Mouse (Mus musculus): ENCODE data around the gene Epas1. TPM values are rescaled to one million over a fixed set of nuclear protein-coding genes. Genes with fewer than 3 reads are reported as not detected.

The Epas1 gene
- polyA plus RNA-seq, 1 experiment from 2014 or later = 4.2 TPM

- H3K9ac ChIP-seq (replicated peaks; ENCODE audit: low read depth, low read length) = no peak overlapping the region
- H3K4me1 ChIP-seq (replicated peaks; ENCODE audit: control insufficient read depth, insufficient read depth, low read length) = peaks cover 8% of the 10 kb centered on the region
- no peak overlapping the region for H3K4me2 ChIP-seq (ENCODE audit: low read length)
- no peak overlapping the region for H3K27ac ChIP-seq (ENCODE audit: low read length)
- no peaks in the 10 kb centered on the region for H3K27me3 ChIP-seq (replicated peaks; ENCODE audit: control insufficient read depth, insufficient read depth, low read length)
- H3K36me3 ChIP-seq (ENCODE audit: control insufficient read depth, insufficient read depth) = no peaks in the 10 kb centered on the region
- no peaks in the 10 kb centered on the region for H3K9me3 ChIP-seq (ENCODE audit: control insufficient read depth, low read length)
- ATAC-seq = no peak
- H3K4me3 ChIP-seq (replicated peaks; ENCODE audit: low read length) = no peak overlapping the region
- 95% methylated on average over 13 of the region's 13 CpGs for WGBS
Measured at GRCm38 (mm10) chr17:86797031-86797430, 43.5 kb downstream of the Epas1 start.

GRCm38 (mm10) chr17:86798460-86798859 is 45.0 kb downstream of the Epas1 start:
- H3K4me1 ChIP-seq (replicated peaks; ENCODE audit: control insufficient read depth, insufficient read depth, low read length) = peaks cover 11% of the 10 kb centered on the region
- no peaks in the 10 kb centered on the region for H3K27me3 ChIP-seq (replicated peaks; ENCODE audit: control insufficient read depth, insufficient read depth, low read length)
- H3K9ac ChIP-seq (replicated peaks; ENCODE audit: low read depth, low read length) = no peak overlapping the region
- H3K4me3 ChIP-seq (replicated peaks; ENCODE audit: low read length) = no peak overlapping the region
- no peak overlapping the region for H3K4me2 ChIP-seq (ENCODE audit: low read length)
- WGBS = 59% methylated on average over 8 of the region's 8 CpGs
- no peak for ATAC-seq
- H3K36me3 ChIP-seq (ENCODE audit: control insufficient read depth, insufficient read depth) = no peaks in the 10 kb centered on the region
- no peak overlapping the region for H3K27ac ChIP-seq (ENCODE audit: low read length)
- no peaks in the 10 kb centered on the region for H3K9me3 ChIP-seq (ENCODE audit: control insufficient read depth, low read length)

GRCm38 (mm10) chr17:86798951-86799350 is 45.5 kb downstream of the Epas1 start:
- Histone ChIP-seq H3K27me3 (replicated peaks; ENCODE audit: control insufficient read depth, insufficient read depth, low read length) (no peaks in the 10 kb centered on the region), H3K4me3 (replicated peaks; ENCODE audit: low read length) (no peak overlapping the region), H3K4me2 (ENCODE audit: low read length) (no peak overlapping the region), H3K9ac (replicated peaks; ENCODE audit: low read depth, low read length) (no peak overlapping the region), H3K4me1 (replicated peaks; ENCODE audit: control insufficient read depth, insufficient read depth, low read length) (peaks cover 11% of the 10 kb centered on the region), H3K9me3 (ENCODE audit: control insufficient read depth, low read length) (no peaks in the 10 kb centered on the region), H3K27ac (ENCODE audit: low read length) (no peak overlapping the region), H3K36me3 (ENCODE audit: control insufficient read depth, insufficient read depth) (no peaks in the 10 kb centered on the region)
- 86% methylated on average over 11 of the region's 11 CpGs for WGBS
- ATAC-seq = no peak

GRCm38 (mm10) chr17:86800535-86800934 is 47.0 kb downstream of the Epas1 start:
- H3K9ac ChIP-seq (replicated peaks; ENCODE audit: low read depth, low read length) = no peak overlapping the region
- no peak overlapping the region for H3K4me2 ChIP-seq (ENCODE audit: low read length)

GRCm38 (mm10) chr17:86801213-86801815 is 47.8 kb downstream of the Epas1 start:
- 63% methylated on average over 11 of the region's 11 CpGs for WGBS
- Histone ChIP-seq H3K36me3 (ENCODE audit: control insufficient read depth, insufficient read depth) (no peaks in the 10 kb centered on the region), H3K9me3 (ENCODE audit: control insufficient read depth, low read length) (no peaks in the 10 kb centered on the region), H3K4me1 (replicated peaks; ENCODE audit: control insufficient read depth, insufficient read depth, low read length) (peaks cover 11% of the 10 kb centered on the region), H3K4me2 (ENCODE audit: low read length) (no peak overlapping the region), H3K27ac (ENCODE audit: low read length) (peak overlapping the region; percentile 45; the same call in 1 of the 2 replicates), H3K4me3 (replicated peaks; ENCODE audit: low read length) (no peak overlapping the region), H3K9ac (replicated peaks; ENCODE audit: low read depth, low read length) (no peak overlapping the region), H3K27me3 (replicated peaks; ENCODE audit: control insufficient read depth, insufficient read depth, low read length) (no peaks in the 10 kb centered on the region)
- ATAC-seq = no peak

More at GRCm38 (mm10) chr17:86800535-86800934, 47.0 kb downstream of the Epas1 start:
- Histone ChIP-seq H3K36me3 (ENCODE audit: control insufficient read depth, insufficient read depth) (no peaks in the 10 kb centered on the region), H3K4me1 (replicated peaks; ENCODE audit: control insufficient read depth, insufficient read depth, low read length) (peaks cover 11% of the 10 kb centered on the region), H3K9me3 (ENCODE audit: control insufficient read depth, low read length) (no peaks in the 10 kb centered on the region), H3K27me3 (replicated peaks; ENCODE audit: control insufficient read depth, insufficient read depth, low read length) (no peaks in the 10 kb centered on the region), H3K27ac (ENCODE audit: low read length) (no peak overlapping the region), H3K4me3 (replicated peaks; ENCODE audit: low read length) (no peak overlapping the region)
- 79% methylated on average over 12 of the region's 12 CpGs for WGBS
- ATAC-seq = no peak

GRCm38 (mm10) chr17:86801876-86802275 is 48.4 kb downstream of the Epas1 start:
- no peak for ATAC-seq
- no peaks in the 10 kb centered on the region for H3K27me3 ChIP-seq (replicated peaks; ENCODE audit: control insufficient read depth, insufficient read depth, low read length)
- peaks cover 11% of the 10 kb centered on the region for H3K4me1 ChIP-seq (replicated peaks; ENCODE audit: control insufficient read depth, insufficient read depth, low read length)
- H3K9ac ChIP-seq (replicated peaks; ENCODE audit: low read depth, low read length) = no peak overlapping the region
- no peaks in the 10 kb centered on the region for H3K36me3 ChIP-seq (ENCODE audit: control insufficient read depth, insufficient read depth)
- 67% methylated on average over 9 of the region's 9 CpGs for WGBS
- peak overlapping the region; percentile 45; the same call in 1 of the 2 replicates for H3K27ac ChIP-seq (ENCODE audit: low read length)
- H3K9me3 ChIP-seq (ENCODE audit: control insufficient read depth, low read length) = no peaks in the 10 kb centered on the region
- H3K4me2 ChIP-seq (ENCODE audit: low read length) = no peak overlapping the region
- no peak overlapping the region for H3K4me3 ChIP-seq (replicated peaks; ENCODE audit: low read length)

GRCm38 (mm10) chr17:86802351-86802985 is 49.0 kb downstream of the Epas1 start:
- H3K9ac ChIP-seq (replicated peaks; ENCODE audit: low read depth, low read length) = no peak overlapping the region
- no peaks in the 10 kb centered on the region for H3K36me3 ChIP-seq (ENCODE audit: control insufficient read depth, insufficient read depth)
- H3K9me3 ChIP-seq (ENCODE audit: control insufficient read depth, low read length) = no peaks in the 10 kb centered on the region
- H3K27me3 ChIP-seq (replicated peaks; ENCODE audit: control insufficient read depth, insufficient read depth, low read length) = no peaks in the 10 kb centered on the region
- H3K4me3 ChIP-seq (replicated peaks; ENCODE audit: low read length) = no peak overlapping the region
- peaks cover 11% of the 10 kb centered on the region for H3K4me1 ChIP-seq (replicated peaks; ENCODE audit: control insufficient read depth, insufficient read depth, low read length)
- ATAC-seq = peak; percentile 15; the same call in 1 of the 2 replicates
- WGBS = 72% methylated on average over 9 of the region's 9 CpGs
- H3K4me2 ChIP-seq (ENCODE audit: low read length) = no peak overlapping the region
- H3K27ac ChIP-seq (ENCODE audit: low read length) = peak overlapping the region; percentile 36; the same call in 1 of the 2 replicates

GRCm38 (mm10) chr17:86803147-86803546 is 49.6 kb downstream of the Epas1 start:
- Histone ChIP-seq H3K4me2 (ENCODE audit: low read length) (no peak overlapping the region), H3K27ac (ENCODE audit: low read length) (no peak overlapping the region), H3K27me3 (replicated peaks; ENCODE audit: control insufficient read depth, insufficient read depth, low read length) (no peaks in the 10 kb centered on the region), H3K4me3 (replicated peaks; ENCODE audit: low read length) (no peak overlapping the region), H3K4me1 (replicated peaks; ENCODE audit: control insufficient read depth, insufficient read depth, low read length) (peaks cover 11% of the 10 kb centered on the region), H3K9ac (replicated peaks; ENCODE audit: low read depth, low read length) (no peak overlapping the region), H3K9me3 (ENCODE audit: control insufficient read depth, low read length) (no peaks in the 10 kb centered on the region), H3K36me3 (ENCODE audit: control insufficient read depth, insufficient read depth) (no peaks in the 10 kb centered on the region)
- WGBS = 84% methylated on average over 10 of the region's 10 CpGs
- no peak for ATAC-seq

GRCm38 (mm10) chr17:86803653-86804052 is 50.2 kb downstream of the Epas1 start:
- no peak overlapping the region for H3K4me2 ChIP-seq (ENCODE audit: low read length)
- 81% methylated on average over 5 of the region's 5 CpGs for WGBS

More at GRCm38 (mm10) chr17:86803653-86804052, 50.2 kb downstream of the Epas1 start:
- Histone ChIP-seq H3K4me1 (replicated peaks; ENCODE audit: control insufficient read depth, insufficient read depth, low read length) (peaks cover 11% of the 10 kb centered on the region), H3K9ac (replicated peaks; ENCODE audit: low read depth, low read length) (no peak overlapping the region), H3K36me3 (ENCODE audit: control insufficient read depth, insufficient read depth) (no peaks in the 10 kb centered on the region), H3K9me3 (ENCODE audit: control insufficient read depth, low read length) (no peaks in the 10 kb centered on the region), H3K27ac (ENCODE audit: low read length) (no peak overlapping the region), H3K27me3 (replicated peaks; ENCODE audit: control insufficient read depth, insufficient read depth, low read length) (no peaks in the 10 kb centered on the region), H3K4me3 (replicated peaks; ENCODE audit: low read length) (no peak overlapping the region)
- ATAC-seq = no peak

Measured in forebrain, embryonic 16.5 days (tissue).